Mouse (Mus musculus): ENCODE results near the gene Cfap69. TPM values are rescaled to one million over a fixed set of nuclear protein-coding genes. Genes with fewer than 3 reads are reported as not detected.
"Not testable (repeated sequence)": the region's sequence is repeated elsewhere in the genome, so short reads cannot be mapped to it uniquely, and the experiment has no call there.

The Cfap69 gene
- polyA plus RNA-seq, 1 experiment from 2014 or later: 8.3 TPM

DNA sequence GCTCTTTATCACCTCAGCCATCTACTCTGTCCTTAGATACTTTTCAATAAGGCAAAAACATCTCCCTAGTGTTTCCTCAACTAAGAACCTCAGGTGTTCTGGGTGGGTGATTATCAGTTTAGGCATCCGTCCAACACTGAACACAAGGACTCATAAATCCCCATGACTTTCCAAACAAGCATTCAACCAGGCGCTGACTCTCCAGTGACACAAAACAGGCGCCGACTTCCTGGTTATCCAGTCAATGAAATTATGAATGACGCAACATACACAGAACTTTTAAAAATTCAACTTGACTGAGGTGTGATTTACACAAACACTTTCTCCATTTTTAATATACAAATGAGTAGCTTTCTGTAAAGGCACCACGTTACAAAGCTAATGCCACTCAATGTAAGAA, 24.2 kb upstream of the Cfap69 start:
- no peaks in the 10 kb centered on the region for H3K9me3 ChIP-seq
- H3K4me3 ChIP-seq (replicated peaks): no peak overlapping the region
- no peak overlapping the region for H3K4me2 ChIP-seq (replicated peaks)
- ATAC-seq: no peak
- H3K27ac ChIP-seq: no peak overlapping the region
- H3K4me1 ChIP-seq (replicated peaks): peaks cover 6% of the 10 kb centered on the region
- no peaks in the 10 kb centered on the region for H3K36me3 ChIP-seq
- H3K9ac ChIP-seq (replicated peaks): no peak overlapping the region
- 0 out of 2 replicates have a peak, but pooled peaks cover 7% of the 10 kb centered on the region for H3K27me3 ChIP-seq
- WGBS: 88% methylated on average over 6 of the region's 6 CpGs

DNA sequence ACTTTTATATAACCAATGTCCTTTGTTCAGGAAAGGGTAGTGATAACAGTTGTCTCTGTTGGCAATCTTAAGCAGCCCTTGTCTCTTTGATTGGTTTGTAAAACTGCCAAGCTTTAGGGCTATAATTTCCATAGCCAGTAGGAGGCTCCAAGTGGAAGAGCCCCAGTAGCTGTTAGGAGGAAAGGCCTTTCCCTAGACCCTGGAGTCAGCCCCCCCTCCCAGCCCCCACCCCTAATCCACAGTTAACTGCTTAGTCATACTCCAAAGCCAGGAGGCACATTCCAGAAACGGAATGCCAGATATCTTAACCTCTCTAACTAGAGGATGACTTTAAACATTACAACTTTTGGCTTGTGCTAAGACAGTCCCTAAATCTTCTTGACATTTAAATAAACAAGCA, 22.9 kb upstream of the Cfap69 start:
- no peaks in the 10 kb centered on the region for H3K9me3 ChIP-seq
- H3K4me1 ChIP-seq (replicated peaks): no peaks in the 10 kb centered on the region
- H3K9ac ChIP-seq (replicated peaks): no peak overlapping the region
- no peak overlapping the region for H3K27ac ChIP-seq
- 16% methylated on average over 1 of the region's 1 CpGs for WGBS
- H3K36me3 ChIP-seq: no peaks in the 10 kb centered on the region
- no peak overlapping the region for H3K4me2 ChIP-seq (replicated peaks)
- no peak overlapping the region for H3K4me3 ChIP-seq (replicated peaks)
- ATAC-seq: no peak
- H3K27me3 ChIP-seq: 0 out of 2 replicates have a peak, but pooled peaks cover 6% of the 10 kb centered on the region

DNA sequence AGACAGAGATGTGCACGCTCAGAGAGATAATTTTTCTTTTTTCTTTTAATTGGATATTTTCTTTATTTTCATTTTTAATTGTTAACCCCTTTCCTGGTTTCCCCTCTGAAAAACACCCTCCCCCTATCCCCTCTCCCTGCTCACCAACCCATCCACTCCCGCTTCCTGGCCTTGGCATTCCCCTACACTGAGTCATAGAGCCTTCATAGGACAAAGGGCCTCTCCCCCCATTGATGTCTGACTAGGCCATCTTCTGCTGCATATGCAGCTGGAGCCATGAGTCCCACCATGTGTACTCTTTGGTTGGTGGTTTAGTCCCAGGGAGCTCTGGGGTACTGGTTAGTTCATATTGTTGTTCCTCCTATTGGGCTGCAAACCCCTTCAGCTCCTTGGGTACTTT, 20.9 kb upstream of the Cfap69 start:
- not testable (repeated sequence) for H3K4me1 ChIP-seq (replicated peaks); H3K9me3 ChIP-seq; H3K4me2 ChIP-seq (replicated peaks); H3K27me3 ChIP-seq; H3K27ac ChIP-seq; H3K9ac ChIP-seq (replicated peaks); ATAC-seq; H3K36me3 ChIP-seq; H3K4me3 ChIP-seq (replicated peaks)
- 97% methylated on average over 2 of the region's 2 CpGs for WGBS

DNA sequence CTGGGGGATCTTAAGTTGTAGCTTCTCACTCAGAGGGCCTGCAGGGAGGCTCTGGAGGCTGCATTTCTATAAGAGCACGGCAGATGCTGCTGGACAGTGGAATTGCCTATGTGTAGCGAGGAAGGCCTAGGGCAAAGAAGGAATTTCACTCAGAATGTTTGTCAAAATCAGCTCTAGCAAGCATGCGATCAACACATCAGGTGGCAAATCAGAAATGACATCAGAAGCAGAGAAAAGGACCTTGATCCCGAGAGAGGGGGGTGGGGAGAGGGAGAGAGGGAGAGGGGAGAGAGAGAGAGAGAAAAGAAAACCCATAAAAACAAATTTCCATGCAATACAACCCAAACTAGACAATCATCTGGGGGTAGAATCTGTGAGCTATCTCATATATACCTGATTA, 19.3 kb upstream of the Cfap69 start:
- no peak overlapping the region for H3K27ac ChIP-seq
- no peak overlapping the region for H3K4me3 ChIP-seq (replicated peaks)
- no peak for ATAC-seq
- 58% methylated on average over 4 of the region's 4 CpGs for WGBS
- no peaks in the 10 kb centered on the region for H3K36me3 ChIP-seq
- H3K9me3 ChIP-seq: no peaks in the 10 kb centered on the region
- no peaks in the 10 kb centered on the region for H3K27me3 ChIP-seq
- H3K9ac ChIP-seq (replicated peaks): no peak overlapping the region
- H3K4me1 ChIP-seq (replicated peaks): no peaks in the 10 kb centered on the region
- H3K4me2 ChIP-seq (replicated peaks): no peak overlapping the region

DNA sequence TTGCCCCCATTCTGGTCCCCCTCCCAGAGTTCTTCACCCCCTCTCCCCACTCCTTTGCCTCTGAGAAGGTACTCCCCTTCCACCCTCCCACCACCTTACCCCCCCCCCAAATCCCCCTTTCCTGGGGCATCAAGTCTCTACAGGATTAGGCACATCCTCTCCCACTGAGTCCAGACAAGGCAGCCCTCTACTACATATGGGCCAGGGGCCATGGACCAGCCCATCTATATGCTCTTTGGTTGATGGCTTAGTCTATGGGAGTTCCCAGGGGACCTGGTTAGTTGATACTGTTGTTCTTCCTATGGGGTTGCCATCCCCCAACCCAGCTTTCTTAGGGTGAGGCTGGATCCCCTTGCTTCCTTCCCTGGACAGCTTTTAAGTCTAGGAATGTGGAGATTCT, 15.4 kb upstream of the Cfap69 start:
- no peak for ATAC-seq
- no peak overlapping the region for H3K4me3 ChIP-seq (replicated peaks)
- no peaks in the 10 kb centered on the region for H3K9me3 ChIP-seq
- no peaks in the 10 kb centered on the region for H3K27me3 ChIP-seq
- no peak overlapping the region for H3K27ac ChIP-seq
- H3K9ac ChIP-seq (replicated peaks): no peak overlapping the region
- H3K36me3 ChIP-seq: peaks cover 18% of the 10 kb centered on the region
- H3K4me1 ChIP-seq (replicated peaks): no peaks in the 10 kb centered on the region
- no peak overlapping the region for H3K4me2 ChIP-seq (replicated peaks)

DNA sequence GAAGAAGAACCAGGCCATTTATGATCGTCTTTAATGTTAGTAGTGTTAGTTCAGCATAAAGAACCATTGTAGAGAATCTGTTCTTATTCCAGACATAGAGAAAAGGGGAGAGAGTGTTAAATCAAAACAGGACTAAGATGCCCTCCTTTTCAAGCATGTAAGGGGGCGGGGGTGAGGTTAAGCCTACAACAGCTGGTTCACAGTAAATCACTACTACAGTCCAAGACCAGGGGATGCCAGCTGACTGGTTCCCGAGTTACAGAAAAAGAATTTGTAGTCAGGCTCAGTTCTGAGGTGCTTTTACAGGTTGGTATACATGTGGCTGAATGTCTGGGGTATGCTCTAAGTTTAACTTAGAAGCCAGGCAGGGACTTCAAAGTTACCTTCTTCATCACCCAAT, 12.0 kb upstream of the Cfap69 start:
- Histone ChIP-seq H3K4me1 (replicated peaks) (no peaks in the 10 kb centered on the region), H3K27ac (no peak overlapping the region), H3K9ac (replicated peaks) (no peak overlapping the region), H3K27me3 (no peaks in the 10 kb centered on the region), H3K4me2 (replicated peaks) (no peak overlapping the region), H3K36me3 (peaks cover 22% of the 10 kb centered on the region), H3K4me3 (replicated peaks) (no peak overlapping the region), H3K9me3 (no peaks in the 10 kb centered on the region)
- 98% methylated on average over 3 of the region's 3 CpGs for WGBS
- no peak for ATAC-seq

DNA sequence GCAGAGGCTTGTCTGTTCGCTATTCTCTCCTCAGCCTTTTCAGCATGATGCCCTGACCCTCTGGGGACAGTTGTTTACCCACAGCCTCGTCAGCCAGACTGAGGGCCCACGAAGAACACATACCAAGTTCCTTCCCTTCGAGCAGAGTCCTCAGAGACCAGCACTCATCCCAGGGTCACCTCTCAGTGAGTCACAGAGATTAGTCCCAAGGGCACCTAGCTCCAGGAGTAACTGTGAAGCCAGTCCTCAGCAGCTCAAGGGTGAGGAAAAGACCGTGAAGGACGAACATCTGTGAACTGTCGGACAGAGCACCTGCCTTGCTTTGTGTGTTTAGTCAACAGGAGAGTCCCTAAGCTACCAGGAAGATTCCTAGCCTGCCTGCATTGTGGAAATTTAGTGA, 4.9 kb upstream of the Cfap69 start:
- Histone ChIP-seq H3K4me3 (replicated peaks) (no peak overlapping the region), H3K27ac (no peak overlapping the region), H3K9ac (replicated peaks) (no peak overlapping the region), H3K9me3 (no peaks in the 10 kb centered on the region), H3K27me3 (no peaks in the 10 kb centered on the region), H3K36me3 (peaks cover 7% of the 10 kb centered on the region; the same call in 1 of the 2 replicates), H3K4me2 (replicated peaks) (no peak overlapping the region), H3K4me1 (replicated peaks) (peaks cover 15% of the 10 kb centered on the region)
- WGBS: 76% methylated on average over 7 of the region's 7 CpGs
- no peak for ATAC-seq

DNA sequence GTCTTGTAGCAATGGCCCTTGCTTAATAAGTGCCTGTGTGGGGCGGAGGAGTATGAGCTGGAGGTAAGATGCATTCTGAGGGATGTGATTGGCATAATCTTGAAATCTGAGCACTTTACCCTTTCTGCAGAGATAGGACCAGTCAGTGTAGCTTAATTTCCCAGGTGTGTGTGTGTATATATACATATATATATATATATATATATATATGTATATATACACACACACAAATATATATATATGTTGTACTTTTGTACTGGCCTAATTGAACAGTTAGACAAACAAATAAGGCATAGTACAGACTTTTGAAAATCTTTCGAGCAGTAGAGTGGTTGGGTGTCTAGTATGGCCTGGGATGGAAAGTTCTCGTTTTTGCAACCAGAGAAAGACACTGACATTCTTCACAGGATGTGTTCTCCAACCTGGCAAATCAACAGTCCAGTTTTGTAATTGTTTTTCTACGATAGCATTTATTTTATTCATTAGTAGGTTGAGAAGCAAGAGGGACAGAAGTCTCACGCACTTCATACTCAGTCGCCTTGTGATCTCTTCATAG, 410 bp upstream of the Cfap69 start:
- peak overlapping the region; percentile 77 for H3K4me3 ChIP-seq (replicated peaks)
- 0 out of 2 replicates have a peak, but pooled peaks cover 3% of the 10 kb centered on the region for H3K36me3 ChIP-seq
- peak overlapping the region; percentile 76 for H3K27ac ChIP-seq
- peak overlapping the region; percentile 85 for H3K4me2 ChIP-seq (replicated peaks)
- no peaks in the 10 kb centered on the region for H3K9me3 ChIP-seq
- H3K27me3 ChIP-seq: peaks cover 6% of the 10 kb centered on the region; the same call in 1 of the 2 replicates
- no peak; the same call in 1 of the 2 replicates for ATAC-seq
- 52% methylated on average over 6 of the region's 6 CpGs for WGBS
- peaks cover 22% of the 10 kb centered on the region for H3K4me1 ChIP-seq (replicated peaks)
- peak overlapping the region; percentile 77 for H3K9ac ChIP-seq (replicated peaks)

DNA sequence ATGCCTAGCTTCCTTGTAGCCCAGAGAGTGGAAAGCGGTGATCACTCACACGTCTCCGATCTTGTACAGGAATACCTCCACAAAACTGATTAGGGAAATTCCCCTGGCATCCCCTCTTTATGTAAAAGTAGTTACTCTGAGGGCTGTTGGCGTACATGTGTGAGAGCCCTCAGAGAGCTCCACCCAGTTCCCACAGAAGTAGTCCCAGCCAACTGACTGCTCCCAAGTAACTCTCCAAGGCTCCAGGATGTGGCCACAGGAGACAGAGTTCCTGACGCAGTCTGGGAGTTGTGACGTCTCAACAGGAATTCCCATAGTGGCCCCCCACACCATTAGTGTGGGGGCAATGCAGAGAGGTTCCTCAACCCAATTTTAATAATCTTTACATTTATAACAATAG, 982 bp downstream of the Cfap69 start:
- ATAC-seq: 0 out of 2 replicates have a peak, but pooled peaks have one; percentile 5

DNA sequence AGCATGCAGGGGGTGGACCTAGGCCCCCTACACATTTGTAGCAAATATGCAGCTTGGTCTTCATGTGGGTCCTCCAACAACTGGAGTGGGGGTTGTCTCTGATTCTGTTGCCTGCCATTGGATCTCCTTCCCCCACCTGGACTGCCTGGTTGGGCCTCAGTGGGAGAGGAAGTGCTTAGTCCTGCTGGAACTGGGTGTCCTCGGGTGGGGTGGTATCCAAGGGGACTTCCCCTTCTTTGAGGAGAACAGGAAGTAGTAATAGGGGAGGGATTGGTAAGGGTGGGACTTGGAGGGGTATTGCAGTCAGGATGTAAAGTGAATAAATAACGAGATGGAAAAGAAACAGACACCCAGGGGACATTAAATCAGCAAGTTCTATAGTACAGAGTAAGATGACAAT, 5.4 kb downstream of the Cfap69 start:
- H3K27ac ChIP-seq: no peak overlapping the region
- no peaks in the 10 kb centered on the region for H3K36me3 ChIP-seq
- peaks cover 7% of the 10 kb centered on the region for H3K4me1 ChIP-seq (replicated peaks)
- WGBS: 68% methylated on average over 2 of the region's 2 CpGs
- H3K4me3 ChIP-seq (replicated peaks): no peak overlapping the region
- no peak overlapping the region for H3K4me2 ChIP-seq (replicated peaks)
- no peak for ATAC-seq
- no peaks in the 10 kb centered on the region for H3K9me3 ChIP-seq
- peaks cover 6% of the 10 kb centered on the region; the same call in 1 of the 2 replicates for H3K27me3 ChIP-seq
- H3K9ac ChIP-seq (replicated peaks): no peak overlapping the region

More for the DNA sequence above, 982 bp downstream of the Cfap69 start:
- H3K36me3 ChIP-seq: no peaks in the 10 kb centered on the region
- WGBS: 47% methylated on average over 6 of the region's 6 CpGs
- peaks cover 6% of the 10 kb centered on the region; the same call in 1 of the 2 replicates for H3K27me3 ChIP-seq
- H3K4me1 ChIP-seq (replicated peaks): peaks cover 22% of the 10 kb centered on the region
- peak overlapping the region; percentile 85 for H3K4me2 ChIP-seq (replicated peaks)
- H3K4me3 ChIP-seq (replicated peaks): peak overlapping the region; percentile 77
- H3K27ac ChIP-seq: no peak overlapping the region
- peak overlapping the region; percentile 77 for H3K9ac ChIP-seq (replicated peaks)
- no peaks in the 10 kb centered on the region for H3K9me3 ChIP-seq

DNA sequence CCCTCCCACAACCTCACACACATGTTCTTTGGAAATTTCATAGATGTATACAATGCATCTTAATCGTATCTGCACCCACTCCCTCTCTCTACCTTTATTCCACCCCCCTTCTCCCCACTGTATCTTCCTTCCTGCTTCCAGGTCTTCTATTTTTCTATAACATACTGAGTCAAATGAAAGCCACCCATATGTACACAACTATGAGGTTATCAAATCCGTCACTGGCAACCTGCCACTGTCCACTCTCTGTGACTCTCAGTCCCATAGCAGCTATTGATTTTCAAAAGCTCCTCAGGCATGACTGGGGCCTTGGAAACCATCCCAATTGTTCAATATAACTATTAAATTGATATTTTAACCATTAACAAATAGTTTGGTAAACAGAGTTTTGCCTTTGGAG, 6.1 kb downstream of the Cfap69 start:
- H3K9me3 ChIP-seq: no peaks in the 10 kb centered on the region
- no peak overlapping the region for H3K4me3 ChIP-seq (replicated peaks)
- H3K4me1 ChIP-seq (replicated peaks): peaks cover under 1% of the 10 kb centered on the region; the same call in 1 of the 2 replicates
- ATAC-seq: no peak
- H3K9ac ChIP-seq (replicated peaks): no peak overlapping the region
- H3K36me3 ChIP-seq: no peaks in the 10 kb centered on the region
- H3K27me3 ChIP-seq: peaks cover 6% of the 10 kb centered on the region; the same call in 1 of the 2 replicates
- 91% methylated on average over 2 of the region's 2 CpGs for WGBS
- H3K4me2 ChIP-seq (replicated peaks): no peak overlapping the region
- H3K27ac ChIP-seq: no peak overlapping the region

DNA sequence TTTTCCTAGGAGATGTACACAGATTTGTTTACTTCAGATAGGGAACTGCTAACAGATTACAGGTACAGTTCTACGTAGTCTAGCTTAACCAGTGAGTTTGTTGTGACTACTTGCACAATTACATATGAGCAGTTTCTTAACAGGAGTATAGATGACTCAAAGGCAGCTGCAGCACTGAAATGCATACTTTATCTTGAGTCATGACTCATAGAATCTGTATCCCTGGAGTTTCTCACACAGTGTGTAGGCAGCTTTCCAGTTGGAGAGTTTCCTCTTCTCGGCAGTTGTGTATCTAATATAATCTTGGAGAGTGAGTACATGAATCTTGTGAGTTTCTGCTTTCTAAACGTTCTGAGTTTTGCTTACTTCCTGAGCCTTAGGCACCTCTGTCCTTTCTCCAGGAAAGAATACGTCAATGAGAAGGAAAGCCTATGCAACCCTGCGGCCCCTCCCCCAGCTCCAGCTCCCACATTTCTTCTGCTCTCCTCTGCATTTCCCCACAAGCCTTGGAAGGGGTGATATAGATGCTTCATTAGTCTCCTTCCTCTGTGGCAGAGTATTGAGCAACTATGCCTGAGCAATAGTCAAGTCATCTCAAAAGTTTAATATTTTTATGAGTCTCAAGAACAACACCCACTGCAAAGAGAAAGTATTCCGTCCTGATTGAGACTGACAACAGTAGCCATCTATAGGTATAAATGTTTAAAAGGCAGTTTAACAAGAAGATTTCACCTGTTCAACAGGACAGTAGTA, 15.0 kb downstream of the Cfap69 start:
- no peaks in the 10 kb centered on the region for H3K4me1 ChIP-seq (replicated peaks)
- ATAC-seq: no peak
- no peak overlapping the region for H3K9ac ChIP-seq (replicated peaks)
- no peak overlapping the region for H3K27ac ChIP-seq
- no peaks in the 10 kb centered on the region for H3K36me3 ChIP-seq
- H3K4me3 ChIP-seq (replicated peaks): no peak overlapping the region
- 77% methylated on average over 6 of the region's 6 CpGs for WGBS
- no peak overlapping the region for H3K4me2 ChIP-seq (replicated peaks)
- no peaks in the 10 kb centered on the region for H3K9me3 ChIP-seq
- no peaks in the 10 kb centered on the region for H3K27me3 ChIP-seq
